Mouse (Mus musculus) spleen, postnatal 36 days (tissue): Measurements from ENCODE around the gene Samd11.
A peak's percentile ranks its signal among the peaks of the same experiment; 100 is the strongest.

Experiments used
- DNase-seq, 2 experiments: peaks; one replicate each; pipeline ENCODE4 v3.0.0; 2022; ENCODE audit warnings: low spot score in 2 of 2, mixed read lengths in 1 of 2

Gene Samd11

DNA sequence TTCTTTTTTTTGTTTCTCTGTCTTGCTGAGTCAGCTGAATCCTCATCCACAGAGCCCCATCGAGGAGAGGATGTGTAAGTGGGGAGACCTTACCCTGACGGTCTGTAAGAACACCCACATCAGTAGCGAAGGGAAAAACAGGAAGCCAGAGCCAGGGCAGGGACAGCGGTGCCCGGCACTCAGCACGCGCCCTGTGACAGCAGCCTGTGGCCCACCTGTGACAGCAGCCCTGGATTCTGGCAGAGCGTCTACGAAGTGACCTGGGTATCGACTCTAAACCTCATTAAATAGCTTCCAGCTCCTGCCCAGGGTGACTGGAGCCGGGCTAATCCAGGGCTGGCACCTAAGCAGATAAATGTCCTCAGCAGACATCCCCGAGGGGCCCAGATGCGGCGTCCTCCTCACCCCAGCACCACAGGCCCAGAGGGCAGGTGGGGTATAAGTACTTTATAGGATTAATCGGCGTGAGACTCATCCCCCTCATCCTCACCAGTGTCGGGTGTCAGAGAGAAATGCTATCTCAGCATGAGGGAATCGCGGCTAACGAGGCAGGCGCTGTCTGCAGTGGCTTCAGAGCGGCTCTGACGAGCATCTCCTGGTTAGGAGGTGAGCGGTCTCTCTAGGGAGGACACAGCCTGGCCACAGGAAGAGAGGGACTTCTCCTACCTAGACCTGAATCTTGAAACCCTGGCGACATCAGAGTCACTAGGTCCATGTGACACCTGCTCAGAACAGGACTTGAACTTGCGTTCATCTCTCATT, at the start of gene Samd11:
TSS of gene Samd11 (minus strand) at position 580 of the 762 bp plus-strand sequence.
- no peak for DNase-seq

DNA sequence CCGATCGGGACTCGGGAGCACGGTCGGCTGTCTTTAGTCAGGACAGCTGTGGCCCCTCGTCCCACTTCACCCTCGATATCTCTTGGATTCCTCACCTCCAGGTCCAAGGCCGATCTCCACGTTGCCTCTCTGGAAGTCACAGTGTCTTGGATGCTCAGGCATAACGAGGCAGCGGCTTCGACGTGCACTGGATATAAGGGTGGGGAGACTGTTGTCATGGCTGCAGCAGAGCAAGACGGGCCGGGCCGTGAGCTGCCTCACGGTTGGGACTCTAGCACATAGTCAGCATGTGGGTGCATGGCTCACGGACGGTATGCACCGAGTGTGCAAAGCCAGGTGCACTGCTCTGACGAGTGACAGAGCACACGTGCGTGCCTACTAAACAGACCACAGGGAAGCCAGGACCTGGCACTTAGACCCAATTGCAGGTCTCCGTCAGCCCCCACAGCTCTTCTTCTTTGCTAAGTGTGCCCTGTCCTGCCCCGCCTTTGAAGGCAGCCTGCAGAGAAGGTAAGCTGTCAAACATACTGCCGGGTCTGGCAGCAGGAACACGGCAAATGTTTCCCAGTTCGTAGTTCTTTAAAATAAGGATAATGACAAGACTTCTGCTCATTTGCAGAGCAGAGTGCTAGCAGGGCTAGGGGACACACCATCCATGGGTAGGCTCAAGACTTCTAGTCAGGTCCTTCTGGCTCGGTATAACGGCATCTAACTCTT, 938 bp downstream of the Samd11 start:
- peak in 1 of 2 experiments; percentile 44 for DNase-seq

DNA sequence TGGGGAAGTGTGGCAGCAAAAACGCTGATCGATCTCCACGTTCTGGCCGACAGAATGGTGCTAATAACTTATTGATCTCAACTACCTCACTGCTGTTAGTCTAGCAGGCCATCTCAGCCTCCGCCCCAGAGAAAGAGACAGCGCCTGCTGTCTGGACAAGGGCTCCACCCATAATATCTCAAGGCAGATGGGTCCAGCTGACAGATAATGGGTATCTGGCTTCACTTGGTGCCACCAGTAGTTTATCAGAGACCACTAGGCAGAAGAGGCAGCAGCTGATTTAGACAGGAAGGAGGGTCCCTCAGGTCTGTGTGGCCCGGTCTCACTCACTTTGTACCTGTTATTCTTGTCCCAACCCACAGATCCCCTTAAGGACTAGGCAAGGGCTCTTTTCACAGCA, 2.4 kb downstream of the Samd11 start:
- DNase-seq = peak; percentile 45 to 60

DNA sequence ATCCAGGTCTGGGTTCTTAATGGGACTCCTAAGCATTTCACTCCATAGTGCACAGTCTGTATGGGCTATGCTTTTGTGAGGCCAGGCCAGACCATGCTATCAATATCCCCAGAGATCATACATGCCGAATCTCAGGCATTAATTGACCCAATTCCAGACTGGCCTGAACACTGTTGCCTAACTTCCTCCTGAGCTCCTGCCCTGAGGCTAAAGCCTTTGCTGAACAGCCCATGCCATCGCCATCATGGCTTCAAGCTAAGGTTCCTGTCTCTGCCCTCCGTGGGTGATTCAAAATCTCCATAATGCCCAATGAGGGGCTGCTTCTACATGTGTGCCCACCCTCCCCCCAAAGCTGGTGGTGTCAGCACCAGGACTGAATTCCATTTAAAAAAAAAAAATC, 2.8 kb downstream of the Samd11 start:
- no peak for DNase-seq

DNA sequence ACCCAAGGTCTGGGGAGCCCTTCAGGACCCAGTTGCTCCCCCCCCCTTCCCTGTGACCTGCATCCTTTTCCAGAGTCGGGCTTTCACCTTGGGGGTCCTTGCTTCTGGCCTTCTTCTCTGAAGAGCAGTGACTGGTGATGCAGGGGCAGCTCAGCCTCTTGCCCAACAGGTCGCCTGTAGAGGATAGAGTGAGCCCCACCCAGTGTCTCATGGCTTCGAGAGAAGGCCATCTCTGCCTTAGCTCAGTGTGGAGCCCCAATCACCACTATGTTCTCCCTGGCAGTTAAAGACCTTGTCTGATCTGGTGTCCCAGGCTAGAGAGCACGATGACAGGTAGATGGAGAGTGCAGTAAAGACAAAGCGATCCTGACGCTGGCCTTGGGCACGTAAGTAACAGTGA, 3.3 kb downstream of the Samd11 start:
- DNase-seq = no peak

DNA sequence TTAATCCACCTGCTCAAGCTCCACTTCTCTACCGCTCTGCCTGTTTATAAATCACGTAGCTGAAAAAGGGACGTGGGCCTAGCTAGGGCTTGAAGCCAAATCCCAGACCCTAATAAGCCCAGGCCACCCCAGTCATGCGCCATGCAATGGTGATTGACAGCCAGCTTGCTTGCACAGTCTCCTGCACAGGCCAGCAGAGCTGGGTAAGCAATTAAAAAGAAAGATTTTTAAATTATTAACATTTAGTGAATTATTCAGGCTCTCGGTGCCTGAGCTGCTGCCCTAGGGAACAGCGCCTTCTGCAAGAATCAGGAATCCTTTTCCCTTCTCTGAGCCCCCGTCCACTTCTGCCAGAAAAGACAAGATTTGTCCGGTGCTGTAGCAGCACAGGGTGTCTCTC, 4.4 kb downstream of the Samd11 start:
- no peak for DNase-seq

DNA sequence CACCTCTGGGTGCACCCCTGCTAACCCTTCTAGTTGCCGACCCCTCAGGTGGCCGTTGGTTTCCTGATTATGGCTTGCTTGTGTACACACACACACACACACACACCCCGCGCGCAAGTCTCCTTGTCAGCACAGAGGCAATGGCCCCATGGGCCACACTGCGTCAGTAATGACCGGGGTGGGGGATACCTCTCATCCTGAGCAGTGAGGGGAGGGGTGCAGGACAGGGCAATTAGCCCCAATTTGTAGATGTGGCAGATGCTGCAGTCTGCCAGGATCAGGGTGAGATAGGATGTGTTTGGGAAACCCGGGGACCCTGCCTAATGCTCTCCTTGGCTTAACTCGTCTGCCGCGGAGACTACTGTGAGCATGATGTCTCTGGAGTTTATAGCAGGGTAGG, 5.9 kb downstream of the Samd11 start:
- no peak for DNase-seq

DNA sequence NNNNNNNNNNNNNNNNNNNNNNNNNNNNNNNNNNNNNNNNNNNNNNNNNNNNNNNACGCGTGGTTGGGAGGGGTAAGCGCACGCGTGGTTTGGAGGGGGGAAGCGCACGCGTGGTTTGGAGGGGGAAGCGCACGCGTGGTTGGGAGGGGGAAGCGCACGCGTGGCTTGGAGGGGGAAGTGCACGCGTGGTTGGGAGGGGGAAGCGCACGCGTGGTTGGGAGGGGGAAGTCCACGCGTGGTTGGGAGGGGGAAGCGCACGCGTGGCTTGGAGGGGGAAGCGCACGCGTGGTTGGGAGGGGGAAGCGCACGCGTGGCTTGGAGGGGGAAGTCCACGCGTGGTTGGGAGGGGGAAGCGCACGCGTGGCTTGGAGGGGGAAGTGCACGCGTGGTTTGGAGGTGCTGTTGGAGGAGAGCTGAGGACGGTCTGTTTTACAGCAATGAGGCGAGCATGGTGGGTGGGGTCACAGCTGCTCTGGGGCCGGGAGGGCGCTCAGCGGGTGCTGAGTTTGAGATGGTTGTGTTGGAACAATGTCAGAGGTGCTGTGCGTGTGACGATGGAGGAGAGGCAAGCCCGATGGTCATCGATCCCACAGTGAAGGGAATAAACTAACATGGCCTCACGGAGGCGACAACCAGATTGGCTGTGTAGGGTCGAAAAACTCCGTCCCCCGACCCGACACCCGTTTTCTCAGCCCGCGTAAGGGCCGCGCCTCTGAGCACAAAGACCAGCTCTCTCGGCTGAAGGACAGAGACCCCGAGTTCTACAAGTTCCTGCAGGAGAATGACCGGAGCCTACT, 18.6 kb downstream of the Samd11 start:
- DNase-seq = no peak

DNA sequence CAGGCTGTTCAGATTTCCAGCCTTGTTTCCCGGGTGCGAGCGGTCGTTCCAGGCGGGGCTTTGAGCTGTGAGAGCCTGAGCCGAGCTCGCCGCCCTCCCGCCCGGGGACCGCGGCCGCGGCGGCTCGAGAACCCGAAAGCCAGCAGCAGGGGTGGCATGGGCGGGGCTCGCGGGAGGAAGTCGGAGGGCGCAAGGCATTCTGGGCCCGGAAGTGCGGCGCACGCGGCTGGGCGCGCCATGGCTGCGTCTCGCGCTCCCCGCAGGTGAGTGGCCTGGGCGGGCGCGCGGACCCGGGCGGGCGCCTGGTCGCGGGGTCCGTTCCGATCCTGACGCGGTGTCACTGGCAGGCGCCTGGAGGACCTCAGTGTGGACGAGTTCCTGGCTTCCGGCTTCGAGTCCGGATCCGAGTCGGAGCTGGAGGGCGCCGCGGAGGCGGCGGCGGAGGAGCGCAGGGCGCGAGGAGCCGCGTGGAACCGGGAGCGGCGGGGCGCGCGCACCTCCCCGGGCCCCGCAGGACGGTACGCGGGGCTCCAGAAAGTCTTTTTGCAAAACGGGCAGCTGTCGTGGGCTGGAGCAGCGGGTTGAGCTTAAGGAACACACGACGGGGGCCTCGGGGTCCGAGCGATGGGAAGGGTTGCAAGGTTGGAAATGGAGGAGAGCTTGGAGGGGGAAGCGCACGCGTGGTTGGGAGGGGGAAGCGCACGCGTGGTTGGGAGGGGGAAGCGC, 19.5 kb downstream of the Samd11 start, which contains the start of gene Noc2l:
TSS of gene Noc2l (plus strand) at position 203 of the 726 bp plus-strand sequence.
- DNase-seq = peak; percentile 90 to 91

DNA sequence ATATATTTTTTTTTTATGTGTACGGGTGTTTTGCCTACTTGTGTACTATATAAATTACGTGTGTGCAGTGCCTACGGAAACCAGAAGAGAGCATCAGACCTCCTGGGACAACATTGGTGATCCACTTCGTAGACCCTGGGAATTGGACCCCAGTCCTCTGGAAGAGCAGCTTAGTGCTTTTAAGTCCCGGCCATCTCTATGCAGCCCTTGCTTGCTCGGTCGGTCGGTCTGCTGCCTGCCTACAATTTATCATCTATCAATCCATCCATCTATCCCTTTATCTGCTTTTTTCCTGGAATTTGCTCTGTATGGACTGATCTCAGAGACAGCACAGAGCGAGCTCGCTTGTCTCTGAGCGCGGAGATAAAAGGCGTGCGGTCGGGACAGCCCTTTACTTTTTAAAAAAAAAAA, 20.1 kb downstream of the Samd11 start:
- no peak for DNase-seq

DNA sequence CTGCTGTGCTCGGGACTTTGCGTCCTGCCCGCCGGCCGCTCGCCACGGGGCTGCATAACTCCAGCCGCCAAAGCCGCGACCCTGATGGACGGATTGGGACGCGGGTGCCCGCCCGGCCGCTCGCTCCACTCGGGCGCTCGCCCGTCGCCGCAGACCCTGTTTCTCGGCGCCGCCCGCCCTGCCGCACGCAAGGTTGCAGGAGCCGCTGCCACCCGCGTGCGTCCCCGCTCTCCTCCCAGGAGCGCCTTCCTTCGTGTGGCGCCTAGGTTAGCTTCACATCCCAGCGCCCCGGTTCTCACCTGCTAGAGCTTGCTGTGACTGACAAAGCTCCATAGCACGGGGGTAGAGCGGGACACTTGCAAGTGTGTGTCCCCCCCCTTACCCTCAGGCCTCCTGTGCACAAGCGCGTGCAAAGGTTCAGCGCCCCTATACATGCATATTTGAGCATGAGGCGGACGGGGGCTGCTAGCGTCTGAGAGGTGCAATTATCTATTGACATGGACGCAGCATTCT, 20.7 kb downstream of the Samd11 start, which contains the start of gene Plekhn1:
TSS of gene Plekhn1 (minus strand) at position 157 of the 513 bp plus-strand sequence.
- DNase-seq = peak; percentile 73 to 76

DNA sequence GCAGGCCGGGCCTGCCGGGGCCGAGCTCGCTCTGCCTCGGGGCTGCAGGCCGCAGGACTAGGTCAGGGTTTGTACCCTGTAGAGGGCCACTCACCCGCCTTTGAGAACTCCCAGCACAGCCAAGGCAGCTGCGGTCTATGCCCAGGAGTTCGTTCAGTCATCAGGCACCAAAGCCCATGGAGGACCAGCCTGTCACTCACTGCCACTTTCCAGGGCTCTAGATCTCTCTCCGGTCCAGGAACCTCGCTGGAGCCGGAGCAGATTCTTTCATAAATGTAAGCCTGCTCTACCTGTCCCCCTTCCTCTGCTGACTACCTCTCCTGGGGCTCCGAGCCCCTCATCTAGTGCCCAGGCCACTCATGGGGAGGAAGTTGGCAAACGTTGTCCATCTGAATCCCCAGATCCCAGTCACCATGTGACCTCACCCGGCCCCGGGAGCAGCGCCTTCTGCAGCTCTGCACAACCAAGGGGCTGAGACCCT, 21.4 kb downstream of the Samd11 start:
- no peak for DNase-seq

DNA sequence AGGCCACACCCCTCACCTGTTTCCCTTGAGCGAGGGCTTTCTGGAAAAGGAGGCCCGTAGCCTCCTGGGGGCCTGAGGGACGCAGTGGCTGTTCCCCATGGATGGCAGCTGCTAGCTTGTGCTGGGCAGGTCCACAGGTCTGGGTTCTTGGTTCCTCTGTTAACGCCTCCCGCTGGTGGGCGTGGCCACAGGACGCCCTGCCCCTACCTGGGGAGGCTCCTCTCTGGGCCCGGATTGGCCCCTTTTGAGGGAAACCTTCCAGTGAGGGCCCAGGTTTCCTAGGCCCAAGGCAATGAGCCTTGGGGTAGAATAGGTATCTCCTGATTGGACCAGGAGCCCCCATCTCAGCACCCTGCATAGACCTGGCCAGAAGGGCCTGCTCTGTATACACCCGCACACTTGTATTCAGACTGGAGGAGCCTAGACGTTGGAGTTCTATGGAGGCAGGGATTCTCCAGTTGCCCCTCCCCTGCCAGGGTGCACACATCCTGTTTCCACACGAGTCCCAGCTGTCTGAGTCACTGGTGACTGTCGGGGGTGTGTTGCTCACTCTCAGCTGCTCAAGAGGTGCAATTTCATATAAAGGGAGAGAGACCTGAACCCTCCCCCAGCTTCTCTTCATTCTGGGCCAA, 26.9 kb downstream of the Samd11 start:
- DNase-seq = no peak

DNA sequence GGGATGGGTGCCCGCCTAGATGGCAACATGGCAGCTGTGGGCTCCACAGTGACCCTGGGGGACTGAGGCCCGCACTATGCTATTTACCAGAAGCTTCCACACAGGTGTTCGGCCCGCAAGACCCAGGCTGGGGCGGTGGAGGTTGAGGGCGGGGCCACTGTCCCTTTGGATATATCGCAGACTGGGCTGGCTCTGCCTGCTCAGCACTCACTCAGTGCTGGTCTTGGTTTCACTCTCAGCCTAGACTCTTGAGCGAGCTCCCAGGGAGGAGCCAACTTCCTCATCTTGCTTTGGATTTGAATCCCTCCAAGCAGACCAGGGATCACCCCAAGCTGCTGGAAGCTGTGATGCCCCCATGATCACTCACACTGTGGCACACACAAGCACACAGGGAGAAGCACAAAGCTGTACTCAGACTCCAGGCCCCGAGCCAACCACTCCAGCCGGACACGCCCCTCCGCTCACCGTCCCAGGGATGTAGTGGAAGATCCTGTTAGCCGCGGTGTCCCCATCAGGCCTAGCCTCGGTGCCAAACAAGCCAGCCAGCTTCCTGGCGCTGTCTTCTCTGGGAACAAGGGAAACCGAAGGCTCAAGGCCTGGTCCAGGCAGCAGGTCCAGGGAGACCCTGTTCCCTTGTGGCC, 27.6 kb downstream of the Samd11 start:
- DNase-seq = no peak

DNA sequence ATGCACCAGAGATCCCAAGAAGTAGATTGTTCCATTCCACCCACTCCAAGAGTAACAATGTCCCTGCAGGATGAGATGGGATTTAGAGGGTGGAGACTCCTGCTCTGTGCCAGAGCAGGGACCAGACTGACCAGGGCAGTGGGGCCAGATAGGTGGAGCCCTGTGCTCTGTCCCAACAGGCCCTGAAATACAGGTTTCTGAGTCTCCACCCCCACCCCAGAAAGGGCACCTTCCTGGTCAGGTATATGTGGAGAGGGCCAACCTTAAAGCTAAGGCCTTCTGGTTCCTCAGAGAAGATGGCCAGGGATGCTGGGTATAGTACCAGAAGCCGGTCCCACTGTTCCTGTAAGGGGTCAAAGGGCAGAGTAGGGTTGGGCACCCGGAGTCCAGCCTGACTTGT, 31.2 kb downstream of the Samd11 start:
- DNase-seq = no peak

DNA sequence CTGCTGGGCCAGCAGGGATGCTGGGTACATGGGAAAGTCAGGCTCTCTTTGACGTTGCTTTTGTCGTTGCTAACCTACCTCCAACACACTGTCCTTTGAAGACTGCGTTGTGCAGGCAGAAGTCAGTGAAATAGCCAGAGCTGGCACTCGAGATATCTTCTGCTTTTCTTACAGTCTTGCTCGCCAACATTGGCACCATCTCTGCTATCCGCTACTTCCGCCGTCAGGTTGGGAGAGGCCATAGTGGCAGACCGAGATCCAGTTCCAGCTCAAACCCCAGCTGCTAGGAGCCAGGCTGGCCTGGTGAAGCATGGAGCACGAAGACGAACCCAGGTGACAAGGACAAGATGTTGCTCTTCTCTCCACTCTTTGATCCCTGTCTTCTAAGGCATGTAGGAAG, 35.5 kb downstream of the Samd11 start:
- DNase-seq = no peak

DNA sequence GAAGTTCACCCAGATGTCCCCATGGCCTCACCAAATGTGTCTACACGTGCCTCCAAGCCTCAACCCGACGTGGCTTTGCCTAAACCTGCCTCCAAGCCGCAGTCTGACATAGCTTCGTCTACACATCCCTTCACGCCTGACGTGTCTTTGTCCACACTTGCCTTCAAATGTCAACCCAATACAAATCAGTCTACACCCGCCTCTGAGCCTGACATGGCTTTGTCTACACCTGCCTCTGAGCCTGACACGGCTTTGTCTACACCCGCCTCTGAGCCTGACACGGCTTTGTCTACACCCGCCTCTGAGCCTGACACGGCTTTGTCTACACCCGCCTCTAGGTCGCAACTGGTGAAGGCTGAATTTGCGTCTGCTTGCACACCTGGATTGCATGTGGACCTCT, 37.6 kb downstream of the Samd11 start:
- DNase-seq = peak in 1 of 2 experiments; percentile 22

DNA sequence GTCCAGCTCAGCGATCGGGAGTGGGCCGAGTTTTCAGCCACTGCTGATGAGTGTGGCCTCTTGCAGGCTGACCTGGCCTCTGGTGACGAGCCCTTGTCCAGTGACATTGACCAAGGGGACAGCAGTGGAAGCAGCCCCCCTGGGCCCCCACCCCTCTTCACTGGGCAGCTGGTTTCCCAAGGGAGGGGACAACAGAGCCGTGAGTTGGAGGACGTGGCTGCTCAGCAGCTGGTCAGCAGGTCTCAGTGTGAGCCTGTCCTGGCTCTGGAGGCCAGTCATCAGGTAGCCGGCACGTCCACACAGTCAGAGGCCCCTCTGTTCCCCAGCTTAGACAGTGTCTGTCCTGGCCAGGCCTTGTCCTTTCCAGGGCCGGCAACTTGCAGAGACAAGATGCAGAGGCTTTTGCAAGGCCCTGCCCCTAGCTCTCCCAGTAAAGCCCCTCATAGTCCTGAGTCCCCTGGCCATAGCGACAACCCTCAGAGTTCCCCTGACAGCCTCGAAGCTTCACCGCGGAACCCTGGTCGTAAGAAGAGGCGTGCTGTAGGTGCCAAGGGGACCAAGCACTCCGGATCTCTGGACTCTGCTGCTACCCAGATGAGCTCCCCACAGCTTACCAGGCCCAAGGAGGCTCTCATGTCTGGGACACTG, 38.3 kb downstream of the Samd11 start:
- no peak for DNase-seq

DNA sequence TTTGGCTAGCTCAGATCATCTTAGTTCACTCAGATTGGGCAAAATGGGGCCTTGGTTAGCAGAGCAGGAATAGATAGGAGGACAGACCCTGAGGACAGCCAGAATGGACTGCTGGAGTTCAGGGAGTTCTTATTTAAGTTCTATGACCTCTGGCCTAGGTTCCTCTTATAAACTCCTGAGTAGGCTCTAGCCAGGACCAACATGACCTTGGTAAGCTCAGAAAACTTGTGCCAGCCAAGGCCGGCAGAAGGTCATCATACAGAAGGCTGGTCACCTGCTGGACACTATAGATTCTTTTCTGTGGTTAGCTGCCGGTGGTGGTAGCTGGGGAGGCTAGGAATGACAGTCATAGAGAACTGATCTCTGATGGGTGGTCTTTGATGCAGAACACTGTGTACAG, 39.3 kb downstream of the Samd11 start:
- no peak for DNase-seq

DNA sequence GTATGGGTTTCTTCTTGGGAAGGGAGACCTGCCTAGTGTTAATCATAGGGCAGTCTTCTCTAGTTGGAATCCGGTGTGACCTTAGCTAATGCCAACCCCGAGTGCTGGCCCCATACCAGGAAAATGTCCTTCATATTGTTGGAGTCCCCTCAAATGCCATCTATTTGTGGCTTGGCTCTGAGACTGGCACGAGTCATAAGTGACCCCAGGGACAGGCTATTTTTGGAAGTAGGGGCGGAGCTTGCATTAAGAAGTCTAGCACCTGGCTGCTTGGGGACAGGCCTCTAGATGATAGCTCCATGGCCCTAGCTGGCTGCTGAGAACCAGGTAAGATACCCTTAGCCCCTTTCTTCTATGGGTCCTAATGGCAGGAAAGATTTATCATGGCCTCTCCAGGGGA, 39.8 kb downstream of the Samd11 start, which contains the start of gene Perm1:
TSS of gene Perm1 (plus strand) at position 220 of the 400 bp plus-strand sequence.
- DNase-seq = no peak
